Mouse (Mus musculus): Measurements from ENCODE around the gene Susd2. TPM values are rescaled to one million over a fixed set of nuclear protein-coding genes. Genes with fewer than 3 reads are reported as not detected.

The Susd2 gene
- total RNA-seq, 4 experiments from 2014 or later = 9.4 to 15.1 (median 11.5) TPM

DNA sequence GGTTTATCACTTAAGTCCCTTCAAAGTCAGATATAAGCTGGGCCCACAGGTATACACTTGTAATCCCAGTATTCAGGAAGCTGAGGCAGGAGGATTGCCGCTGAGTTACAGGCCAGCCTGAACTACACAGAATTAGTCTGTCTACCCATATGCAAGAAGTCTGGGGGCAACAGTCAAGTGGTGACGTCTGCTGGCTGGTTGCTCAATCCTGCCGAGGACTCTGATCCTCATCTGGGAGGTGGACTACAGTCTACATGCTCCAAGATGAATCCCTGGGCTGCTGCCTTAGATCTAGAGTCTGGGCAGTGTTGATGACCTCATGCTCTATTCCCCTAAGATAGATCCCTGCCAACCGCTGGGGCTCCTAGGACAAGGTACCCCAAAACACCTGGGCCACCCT is 10.2 kb upstream of the Susd2 start:
- DNase-seq = no peak

DNA sequence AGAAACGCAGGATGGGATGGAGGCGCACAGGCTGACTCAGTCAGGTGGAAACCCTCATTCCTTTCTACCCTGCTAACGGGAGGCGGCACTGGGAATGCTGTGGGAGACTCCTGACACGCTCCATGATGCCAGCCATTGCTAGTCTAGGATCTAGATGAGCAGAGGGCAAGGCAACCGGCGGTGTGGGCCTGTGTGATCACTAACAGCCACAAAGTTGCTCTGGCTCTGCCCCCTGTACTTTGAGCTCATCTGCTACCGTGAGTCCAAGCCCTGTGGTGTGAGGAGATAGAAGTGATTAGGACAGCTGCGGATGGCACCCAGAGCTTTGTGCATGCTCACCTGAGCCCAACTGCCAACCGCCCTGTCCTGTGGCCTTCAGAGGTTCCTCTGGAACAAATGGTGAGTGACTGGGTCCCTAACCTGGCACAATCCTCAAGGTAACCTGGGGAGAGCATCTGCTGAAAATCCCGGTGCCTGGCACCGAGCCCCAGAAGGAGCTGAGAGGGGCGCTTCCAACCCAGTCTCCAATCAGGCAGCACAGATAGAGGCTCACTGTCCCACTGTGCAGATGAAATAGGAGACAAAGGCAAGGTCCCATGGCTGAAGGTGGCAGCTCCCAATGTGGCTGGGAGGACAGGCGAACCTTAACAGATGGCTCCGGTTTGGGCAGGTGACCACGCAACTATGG is 7.7 kb upstream of the Susd2 start:
- no peak for DNase-seq

DNA sequence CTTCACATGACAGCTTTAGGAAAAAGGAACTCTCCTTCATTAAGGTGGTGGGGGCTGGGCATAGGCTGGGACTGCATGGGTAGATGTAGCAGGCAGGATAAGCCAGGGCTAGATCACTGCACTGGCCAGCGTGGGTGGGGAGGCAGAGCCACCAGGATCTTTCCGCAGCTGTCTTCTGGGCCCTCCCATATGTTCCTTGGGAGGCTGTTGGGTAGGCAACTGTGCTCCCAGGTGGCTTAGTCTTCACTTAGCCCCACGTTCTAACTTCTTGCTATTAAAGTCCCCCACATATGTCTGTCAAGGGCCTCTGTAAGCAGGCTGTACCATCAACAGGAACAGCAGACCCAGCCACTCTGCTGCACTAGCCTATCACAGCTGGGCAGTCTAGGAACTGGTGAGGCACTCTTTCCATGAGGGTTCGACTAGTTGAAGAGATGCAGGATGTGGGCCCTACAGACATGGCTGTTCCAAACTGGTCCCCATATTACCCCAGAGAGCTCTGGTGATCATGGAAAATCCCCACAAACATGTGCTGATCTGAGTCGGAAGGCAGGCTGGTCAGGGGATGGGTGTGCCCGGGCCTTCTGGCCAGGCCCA is 6.6 kb upstream of the Susd2 start:
- DNase-seq = no peak

DNA sequence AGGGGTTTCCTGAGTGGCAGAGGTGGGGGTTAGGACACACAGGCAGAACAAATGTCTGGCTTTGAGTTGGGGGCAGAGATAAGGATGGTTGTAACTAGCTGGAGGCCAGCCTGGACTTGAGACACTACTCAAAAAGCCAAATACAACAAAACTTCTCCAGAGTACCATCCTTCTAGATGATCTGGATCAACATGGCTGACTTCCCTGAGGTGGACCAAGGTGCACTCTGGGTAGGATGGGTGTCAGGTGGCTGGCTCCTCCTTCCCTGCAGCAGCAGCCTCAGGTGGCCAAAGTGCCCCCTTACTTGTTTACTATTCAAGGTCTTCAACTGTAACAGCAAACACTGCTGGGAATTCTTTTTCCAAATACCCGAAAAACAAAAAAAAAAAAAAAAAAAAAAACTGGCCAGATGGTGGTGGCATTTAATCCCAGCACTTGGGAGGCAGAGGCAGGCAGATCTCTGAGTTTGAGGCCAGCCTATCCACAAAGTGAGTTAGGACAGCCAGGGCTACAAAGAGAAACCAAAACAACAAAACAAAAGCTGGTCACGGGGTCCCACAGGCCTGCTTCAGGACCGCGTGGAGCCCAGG is 5.7 kb upstream of the Susd2 start:
- DNase-seq = no peak

DNA sequence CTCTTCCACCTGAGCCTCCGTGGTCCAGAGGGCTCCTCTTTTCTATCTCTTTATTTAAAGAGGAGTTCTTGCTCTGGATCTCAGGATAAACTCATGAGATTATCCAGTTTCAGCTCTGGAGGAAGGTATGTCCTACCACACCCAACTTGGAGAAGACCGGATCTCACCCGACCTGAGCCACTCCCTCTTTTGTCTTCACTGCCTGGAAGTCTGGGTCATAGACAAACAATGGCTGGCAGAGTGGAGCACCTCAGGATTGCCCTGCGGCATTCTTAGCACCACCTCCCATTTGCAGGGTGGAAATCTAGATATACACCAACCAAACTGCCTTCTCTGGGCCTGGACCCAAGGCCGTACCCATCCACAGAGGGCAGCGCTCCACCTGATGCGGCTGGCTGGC is 5.2 kb upstream of the Susd2 start:
- DNase-seq = no peak

DNA sequence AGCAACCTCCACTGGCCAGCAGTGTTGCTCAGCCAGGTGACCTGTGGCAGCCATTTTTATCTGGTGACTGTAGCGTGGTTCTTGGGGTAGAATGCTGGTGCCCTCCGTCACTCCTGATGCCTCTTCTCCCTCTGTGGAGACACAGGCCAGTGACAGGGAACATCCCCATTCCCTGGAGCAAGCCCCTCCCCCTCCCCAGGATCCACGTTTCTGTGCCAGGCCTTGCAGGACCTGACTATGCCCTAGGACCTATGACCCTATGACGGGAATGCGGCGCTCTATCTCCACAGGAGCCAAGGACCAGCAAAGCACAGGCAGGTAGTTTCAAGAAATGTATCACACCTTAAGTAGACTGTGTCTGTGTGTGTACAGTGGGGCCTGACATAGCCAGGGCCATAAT is 4.3 kb upstream of the Susd2 start:
- DNase-seq = no peak

DNA sequence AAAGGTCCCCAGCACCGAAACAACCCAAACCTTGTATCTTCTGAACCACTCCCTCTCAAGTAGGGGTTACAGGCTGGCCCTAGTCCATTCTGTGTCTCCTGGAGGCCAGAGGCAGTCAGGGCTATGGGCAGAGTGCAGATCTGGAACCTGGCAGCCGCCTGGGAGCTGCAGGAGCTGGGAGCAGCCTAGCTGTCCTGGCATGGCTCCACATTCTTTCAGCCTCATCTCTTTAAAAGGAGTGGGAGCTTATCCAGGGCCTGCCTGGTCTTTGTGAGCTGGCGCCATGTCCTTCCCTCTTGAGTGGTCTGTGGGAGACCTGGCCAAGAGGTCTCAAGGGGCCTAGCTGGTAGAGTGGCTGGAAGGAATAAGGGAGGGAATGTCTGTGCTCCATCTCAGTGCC is 3.6 kb upstream of the Susd2 start:
- DNase-seq = no peak

DNA sequence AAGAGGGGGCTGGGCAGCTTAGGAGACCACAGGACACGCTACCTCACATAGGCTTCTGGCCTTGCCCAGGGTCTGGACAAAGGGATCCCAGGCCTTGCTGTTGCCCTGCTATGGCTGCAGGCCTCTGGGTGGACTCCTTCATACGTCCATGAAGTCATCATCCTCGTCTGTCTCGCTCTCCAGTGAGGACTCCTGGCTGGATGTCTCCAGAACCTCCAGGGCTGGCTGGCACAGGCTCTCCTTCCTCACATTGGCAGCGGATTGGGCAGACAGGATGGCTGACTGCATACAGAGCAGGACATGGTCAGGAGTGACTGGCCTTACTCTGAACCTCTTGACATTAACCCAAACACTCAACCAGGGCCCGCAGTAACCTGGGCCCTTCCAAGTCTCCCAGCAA is 2.6 kb upstream of the Susd2 start:
- DNase-seq = no peak

DNA sequence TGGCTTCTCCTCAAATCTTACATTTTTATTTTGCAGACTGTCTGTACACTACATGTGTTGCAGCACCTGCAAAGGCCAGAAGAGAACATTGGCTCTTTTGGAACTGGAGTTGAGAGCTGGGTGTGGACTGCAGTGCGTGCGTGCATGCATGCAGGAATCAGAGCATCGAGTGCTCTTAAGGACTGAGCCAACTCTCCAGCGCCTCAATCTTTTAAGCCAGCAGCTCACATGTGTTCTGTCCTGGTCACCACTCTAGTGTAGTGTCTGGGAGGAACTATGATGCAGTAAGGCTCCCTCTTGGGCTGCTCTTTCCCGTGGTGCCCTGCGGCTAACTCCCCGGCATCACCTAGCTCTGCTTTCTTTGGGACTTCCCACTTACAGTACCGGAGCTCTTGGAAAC is 1.8 kb upstream of the Susd2 start:
- DNase-seq = no peak

DNA sequence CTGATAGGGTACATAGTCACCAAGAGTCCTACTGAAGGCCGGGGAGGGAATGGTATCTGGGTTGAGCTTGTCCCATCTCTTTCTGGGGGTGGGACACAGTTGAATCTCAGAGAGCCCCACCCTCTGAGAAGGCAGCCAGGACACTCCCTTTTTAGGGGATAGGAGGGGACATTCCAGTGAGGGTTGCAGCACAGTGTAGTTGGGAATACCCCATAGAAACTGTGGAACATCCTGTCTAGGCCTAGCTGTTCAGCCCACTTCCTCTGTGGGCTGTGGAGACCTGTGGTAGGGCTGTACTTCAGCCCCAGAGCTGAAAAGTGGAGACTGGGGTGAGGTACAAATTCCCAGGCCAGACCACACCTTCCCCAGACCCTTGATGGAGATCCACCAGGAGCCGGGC is 917 bp downstream of the Susd2 start:
- DNase-seq = no peak

DNA sequence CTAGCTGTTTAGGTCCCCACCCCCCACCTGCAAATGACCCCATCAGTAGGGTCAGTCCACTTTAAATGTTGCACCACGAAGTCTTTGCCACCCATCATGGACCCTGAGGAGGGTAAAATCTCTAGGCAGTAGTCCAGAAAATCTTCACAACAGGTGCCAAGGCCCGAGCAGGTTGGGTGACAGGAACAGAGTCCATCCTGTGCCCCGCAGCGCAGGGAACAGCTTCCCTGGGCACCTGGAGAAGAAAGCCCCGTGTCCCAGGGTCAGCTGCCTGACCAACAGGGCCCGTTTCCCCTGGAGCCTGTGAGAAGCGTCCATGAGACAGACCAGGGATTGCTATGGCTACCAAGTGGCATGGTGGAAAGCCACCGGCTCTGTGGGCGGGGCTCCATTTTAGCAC is 1.4 kb downstream of the Susd2 start:
- no peak for DNase-seq

DNA sequence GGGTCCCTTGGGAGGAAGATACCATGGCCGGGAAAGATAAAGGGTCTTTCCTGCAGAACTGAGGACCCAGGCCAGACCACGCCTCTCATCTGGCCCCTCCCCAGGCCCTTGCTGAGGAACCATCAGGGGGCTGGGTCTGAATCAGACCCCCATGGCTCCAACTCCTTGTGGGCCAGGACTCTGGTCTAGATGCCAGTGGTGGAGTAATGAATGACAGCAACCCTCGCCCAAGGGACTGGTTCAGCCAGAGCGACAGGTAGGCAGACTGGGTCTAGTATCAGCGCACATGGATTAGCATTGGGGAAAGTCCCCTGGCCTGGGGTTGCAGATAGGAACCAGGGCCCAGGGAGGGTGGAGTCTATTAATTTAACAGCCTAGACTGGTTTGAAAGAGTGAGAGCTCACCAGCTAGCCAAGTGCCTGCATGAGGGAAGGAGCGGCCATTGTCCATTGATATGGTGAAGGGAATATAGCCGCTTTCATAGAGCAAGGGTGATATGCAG is 2.0 kb downstream of the Susd2 start:
- DNase-seq = no peak

DNA sequence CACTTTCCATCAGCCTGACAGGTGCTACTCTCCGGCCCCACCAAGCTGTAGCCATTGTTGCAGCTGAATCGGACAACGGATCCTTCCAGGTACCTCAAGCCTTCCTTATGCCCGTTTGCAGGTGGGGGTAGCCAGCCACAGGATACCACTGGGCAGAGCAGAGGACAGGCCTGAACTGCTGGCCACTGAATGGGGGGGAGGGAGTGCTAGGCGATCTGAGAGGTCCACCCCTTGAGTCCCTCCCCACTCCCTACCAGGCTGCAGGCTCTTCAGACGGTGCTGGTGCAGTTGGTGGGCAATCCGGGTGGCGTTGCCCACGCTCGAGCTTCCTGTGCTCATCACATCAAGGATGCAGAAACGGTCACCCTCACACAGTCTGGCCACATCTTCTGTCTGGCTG is 6.1 kb downstream of the Susd2 start:
- DNase-seq = no peak

DNA sequence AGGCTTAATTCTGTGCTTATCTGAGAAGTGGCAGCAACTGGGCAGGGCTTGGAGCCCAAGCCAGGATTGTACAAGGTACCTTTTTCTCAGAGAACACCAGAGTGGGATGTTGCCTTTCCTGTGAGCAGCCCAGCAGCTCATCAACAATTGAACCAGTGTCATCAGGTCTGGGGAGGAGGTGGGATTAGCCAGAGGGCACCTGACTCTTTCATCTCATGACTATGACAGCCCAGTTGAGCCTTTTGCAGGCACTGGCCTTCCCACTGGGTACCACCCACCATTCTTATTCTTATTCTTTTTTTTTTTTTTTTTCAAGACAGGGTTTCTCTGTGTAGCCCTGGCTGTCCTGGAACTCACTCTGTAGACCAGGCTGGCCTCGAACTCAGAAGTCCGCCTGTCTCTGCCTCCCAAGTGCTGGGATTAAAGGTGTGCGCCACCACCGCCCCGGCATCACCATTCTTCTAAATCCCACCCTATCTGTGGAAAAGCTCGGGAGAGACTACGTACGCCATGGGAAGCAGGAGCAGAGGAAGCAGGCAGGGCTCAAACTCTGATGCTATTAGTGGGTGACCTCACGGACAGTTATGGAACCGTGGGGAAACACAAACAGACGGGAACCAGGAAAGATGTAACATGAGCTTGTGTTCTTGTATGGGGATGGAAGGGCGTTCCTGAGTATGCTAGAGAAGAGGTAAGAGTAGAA is 7.6 kb downstream of the Susd2 start:
- DNase-seq = no peak

DNA sequence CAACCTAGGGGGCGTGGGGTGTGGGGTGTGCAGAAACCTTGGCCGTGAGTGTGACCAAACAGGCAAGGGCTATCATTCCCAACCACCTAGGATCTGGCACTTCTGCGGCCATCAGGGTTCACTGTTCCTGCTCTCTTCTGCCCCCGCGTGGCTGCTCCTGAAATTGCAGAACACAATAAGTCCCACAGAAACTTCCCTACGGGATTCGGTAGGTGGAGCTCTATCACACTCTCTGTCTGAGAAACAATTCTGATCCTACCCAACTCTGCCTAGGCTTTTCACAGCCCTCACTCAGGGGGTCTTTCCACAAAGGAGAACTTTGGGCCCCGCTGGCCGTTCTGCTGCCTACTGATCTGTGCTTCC is 8.1 kb downstream of the Susd2 start:
- peak; percentile 62 for DNase-seq

DNA sequence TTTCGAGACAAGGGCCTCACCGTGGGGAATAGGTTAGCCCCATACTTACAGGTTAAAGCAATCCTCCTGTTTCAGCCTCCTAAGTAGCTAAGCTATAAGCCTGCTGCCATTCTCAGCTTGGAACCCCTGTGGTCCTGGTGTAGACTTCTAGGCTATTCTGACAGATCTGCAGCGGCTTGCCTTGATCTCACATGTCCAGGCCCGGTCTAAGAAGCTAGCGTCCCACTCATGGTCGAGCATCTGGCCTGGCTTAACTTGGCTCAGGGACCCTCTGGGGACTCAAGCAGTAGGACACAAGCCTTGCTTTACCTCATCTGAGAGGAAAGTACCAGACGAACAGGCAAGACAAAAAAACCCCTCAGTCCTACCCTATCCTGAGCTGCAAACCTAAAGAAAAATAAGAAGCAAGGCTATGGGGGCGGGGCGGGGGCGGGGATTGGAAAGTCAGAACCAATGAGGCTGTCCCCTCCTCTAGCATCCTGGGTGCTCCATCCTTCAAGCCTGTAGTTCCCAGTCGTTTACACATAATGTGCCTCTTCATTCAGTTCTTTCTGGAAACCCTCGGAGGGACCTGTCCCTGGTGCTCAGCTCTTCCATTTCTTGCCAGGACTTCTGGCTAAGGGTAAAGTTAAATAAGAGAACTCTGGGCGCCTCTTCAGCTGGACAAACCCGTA is 8.7 kb downstream of the Susd2 start:
- no peak for DNase-seq

DNA sequence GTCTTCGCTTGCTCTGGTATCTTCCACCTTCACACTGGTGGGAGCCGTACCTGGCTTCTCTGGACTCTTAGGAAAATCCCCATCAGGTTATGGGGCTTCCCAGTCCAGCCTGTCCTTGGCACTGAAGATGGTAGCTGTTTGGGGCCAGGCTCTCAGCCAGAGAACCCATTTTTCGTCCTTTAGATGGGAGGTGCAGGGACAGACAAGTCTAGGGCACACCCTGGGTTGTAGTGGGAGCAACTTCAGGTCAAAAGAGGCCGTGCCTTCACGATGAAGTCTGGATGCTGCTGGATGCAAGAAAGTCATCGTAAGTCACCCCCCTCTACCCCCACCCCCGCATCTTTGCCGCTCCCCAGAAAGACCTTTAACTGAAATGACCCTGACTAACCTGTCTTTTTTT is 9.2 kb downstream of the Susd2 start:
- DNase-seq = no peak

DNA sequence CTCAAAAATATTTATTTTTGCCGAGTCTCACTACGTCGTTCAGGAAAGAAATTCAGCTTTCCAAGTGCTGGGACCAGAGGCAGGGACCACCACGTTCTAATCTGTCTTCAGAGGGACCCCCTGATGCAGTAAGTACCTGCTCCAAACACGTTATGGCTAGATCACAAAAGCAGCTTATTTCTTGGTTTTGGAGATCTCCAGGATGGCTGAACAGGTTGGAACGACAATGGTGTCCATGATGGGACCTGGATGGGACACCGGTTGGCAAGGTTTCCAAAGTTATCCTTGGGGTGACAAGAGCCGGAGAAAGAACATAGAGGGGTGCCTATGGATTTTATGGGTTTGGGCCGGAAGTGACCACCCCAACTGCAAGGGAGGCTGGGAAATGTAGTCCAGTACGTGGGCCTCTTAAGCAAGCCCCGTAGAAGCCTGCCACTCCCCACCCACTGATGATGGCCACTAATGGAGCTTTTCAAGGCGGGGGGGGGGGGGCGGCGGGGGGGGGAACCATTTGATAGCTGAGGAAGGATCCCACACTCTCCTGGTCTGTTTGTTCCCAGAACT is 10.2 kb downstream of the Susd2 start:
- no peak for DNase-seq

DNA sequence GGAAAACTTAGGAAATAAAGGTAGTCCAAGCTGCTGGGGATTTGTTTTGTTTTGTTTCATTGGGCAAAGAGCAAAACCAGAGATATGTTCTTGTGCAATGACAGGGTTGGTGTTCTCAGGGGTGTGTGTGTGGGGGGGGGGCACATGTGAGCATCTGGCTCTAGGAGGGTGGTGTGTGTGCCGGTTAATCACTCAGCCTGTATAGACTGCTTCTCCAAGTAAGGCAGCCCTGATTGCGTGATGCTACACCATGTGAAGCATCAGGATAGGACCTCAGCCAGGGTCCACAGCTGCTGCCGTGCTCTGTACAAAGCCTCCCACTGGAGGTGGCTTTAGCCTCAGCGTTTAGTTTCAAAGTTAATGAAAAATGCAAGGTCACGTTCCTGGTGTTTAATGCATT is 10.8 kb downstream of the Susd2 start:
- DNase-seq = no peak

DNA sequence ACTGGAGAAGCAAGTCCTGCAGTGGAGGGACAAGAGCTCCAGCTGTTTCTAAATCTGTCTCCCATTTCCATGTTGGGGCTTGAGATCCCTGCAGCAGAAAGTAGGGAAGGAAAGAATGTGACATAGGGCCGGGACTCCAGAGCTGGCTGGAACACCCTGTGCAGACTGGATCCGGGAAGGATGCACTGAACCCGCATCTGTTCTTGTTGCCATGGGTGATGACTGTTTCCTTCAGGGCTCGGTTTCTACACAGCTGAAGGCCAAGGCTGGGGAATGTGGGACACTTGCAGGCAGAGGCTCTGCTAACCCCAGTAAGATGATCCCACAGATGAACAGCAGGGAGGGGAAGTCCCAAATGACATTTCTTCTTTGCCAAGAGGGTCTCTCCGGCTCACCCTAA is 11.2 kb downstream of the Susd2 start:
- no peak for DNase-seq

DNA sequence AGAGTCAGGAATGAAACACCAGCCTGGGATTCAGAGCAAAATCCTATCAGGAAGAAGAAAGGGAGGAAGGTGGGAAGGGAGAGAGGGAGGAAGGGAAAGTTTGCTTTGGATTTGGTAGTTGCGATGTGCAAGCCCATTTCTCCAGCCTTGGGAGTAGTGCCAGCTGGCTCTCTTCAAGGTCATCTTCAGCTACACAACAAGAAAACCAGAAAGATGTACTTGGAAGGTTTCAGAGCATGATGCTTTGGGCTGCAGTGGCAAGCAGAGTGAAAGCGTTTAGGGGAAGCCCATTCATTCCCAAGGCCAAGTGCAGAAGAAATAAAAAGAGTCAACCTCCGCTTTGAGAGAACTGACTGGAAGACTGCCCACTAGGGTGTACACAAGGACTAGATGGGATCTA is 16.3 kb downstream of the Susd2 start:
- DNase-seq = peak; percentile 79

DNA sequence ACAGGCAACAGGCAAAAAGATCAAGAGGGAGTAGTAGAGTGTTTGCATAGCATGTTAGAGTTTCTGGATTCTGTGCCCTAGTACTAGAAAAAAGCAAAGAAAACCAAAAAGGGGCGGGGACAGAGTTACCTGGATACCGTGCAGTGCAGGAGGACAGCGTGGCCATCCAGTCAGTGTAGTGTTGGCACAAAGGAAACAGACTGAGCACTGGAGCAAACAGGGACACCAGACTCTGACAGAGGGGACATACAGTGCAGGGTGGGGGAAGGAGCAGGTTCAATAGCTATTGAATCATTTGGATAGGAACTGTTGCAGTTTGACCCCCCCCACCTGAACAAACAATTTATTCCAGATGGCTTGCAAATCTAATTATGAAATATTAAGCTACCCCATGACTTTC is 16.8 kb downstream of the Susd2 start:
- DNase-seq = no peak

DNA sequence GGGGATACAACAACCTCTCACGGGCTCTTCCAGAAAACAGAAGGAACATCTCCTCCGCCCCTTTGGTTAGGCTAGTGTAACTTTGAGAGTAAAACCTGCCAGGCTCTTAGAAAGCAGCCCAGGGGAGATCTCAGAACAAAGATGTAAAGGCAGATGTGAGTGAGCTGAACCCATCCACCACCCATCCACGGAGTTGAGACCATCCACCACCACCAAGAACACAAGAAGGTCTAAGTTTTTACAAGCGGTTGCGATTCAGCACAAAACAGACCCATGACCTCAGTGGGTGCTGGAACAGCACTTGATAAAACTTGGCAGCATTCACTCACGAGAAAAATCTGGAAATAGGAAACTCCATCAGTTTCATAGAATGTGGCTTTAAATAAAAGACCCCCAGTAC is 17.9 kb downstream of the Susd2 start:
- no peak for DNase-seq

All from adrenal gland, adult 8-10 months (tissue).